ENCODE assay signal across 8 mouse cellular contexts in genomic region chr11:118253447-118254158, GRCm38 (mm10). TPM values are rescaled to one million over a fixed set of nuclear protein-coding genes. Genes with fewer than 3 reads are reported as not detected.
DNase-seq lines count a peak whose midpoint lies in the region; ATAC-seq and TF ChIP-seq lines count a peak whose summit lies in the region.

No protein-coding gene starts in this region.

- 86% methylated on average over 7 of the region's 7 CpGs for WGBS in intestine, embryonic 14.5 days
- WGBS in intestine, postnatal 0 days: 86% methylated on average over 7 of the region's 7 CpGs
- 87% methylated on average over 7 of the region's 7 CpGs for WGBS in limb, embryonic 11.5 days

- dilution Hi-C loops in CH12.LX (cut with MboI; ENCODE audit: extremely low pct_ligation_motif_present, extremely low pct_unique_long_range_greater_than_20kb, low sequenced_read_pairs): no loop called here

- DNase-seq in intestine, embryonic 14.5 days (ENCODE audit: low spot score): no peak
- peak; percentile 27 for DNase-seq in CH12.LX (ENCODE audit: extremely low read depth)
- DNase-seq in cerebellum, adult 9-10 months: peak; percentile 63
- no peak for DNase-seq in limb, embryonic 11.5 days (ENCODE audit: low spot score)
- no peak for DNase-seq in urinary bladder, adult 18-20 months (ENCODE audit: low spot score in 2 of 2)
- no peak for DNase-seq in spleen, postnatal 36 days (ENCODE audit: low spot score in 2 of 2)
- no peak for DNase-seq in thymus, postnatal 0 days (ENCODE audit: low spot score)

- no peak for TF ChIP-seq POLR2A in CH12.LX (IDR thresholded peaks at IDR 0.05; ENCODE audit: low read depth, low read length)

- no peak overlapping the region for H3K4me2 ChIP-seq in intestine, embryonic 14.5 days (ENCODE audit: low read length)
- H3K4me2 ChIP-seq in intestine, postnatal 0 days (replicated peaks; ENCODE audit: low read depth): no peak overlapping the region
- H3K4me2 ChIP-seq in CH12.LX (ENCODE audit: insufficient read depth, low read depth, poor library complexity, severe bottlenecking): no peak overlapping the region
- no peak overlapping the region for H3K4me2 ChIP-seq in limb, embryonic 11.5 days (ENCODE audit: low read depth, severe bottlenecking)

- no peak for TF ChIP-seq CTCF in intestine, postnatal 0 days (IDR thresholded peaks at IDR 0.05; ENCODE audit: low read depth)
- no peak for TF ChIP-seq CTCF in CH12.LX (conservative IDR thresholded peaks at IDR 0.05 in 1 of 2, IDR thresholded peaks at IDR 0.05 in 1 of 2; ENCODE audit: low read depth in 2 of 2, low read length in 2 of 2)

- no peaks in the 10 kb centered on the region for H3K9me3 ChIP-seq in intestine, embryonic 14.5 days (ENCODE audit: control insufficient read depth, low read length)
- no peaks in the 10 kb centered on the region for H3K9me3 ChIP-seq in intestine, postnatal 0 days (ENCODE audit: control insufficient read depth)
- no peaks in the 10 kb centered on the region for H3K9me3 ChIP-seq in CH12.LX (replicated peaks; ENCODE audit: low read length)
- H3K9me3 ChIP-seq in limb, embryonic 11.5 days (ENCODE audit: control insufficient read depth, low read length): no peaks in the 10 kb centered on the region

- no peak overlapping the region for H3K4me3 ChIP-seq in intestine, embryonic 14.5 days (ENCODE audit: low read depth, low read length)
- H3K4me3 ChIP-seq in intestine, postnatal 0 days (ENCODE audit: low read depth, low read length): no peak overlapping the region
- no peak overlapping the region for H3K4me3 ChIP-seq in CH12.LX (replicated peaks in 1 of 3; ENCODE audit: low read depth in 2 of 3, low read length in 2 of 3, poor library complexity in 1 of 3)
- no peak overlapping the region for H3K4me3 ChIP-seq in limb, embryonic 11.5 days (ENCODE audit: low read depth, low read length)

- H3K36me3 ChIP-seq in intestine, embryonic 14.5 days (ENCODE audit: control insufficient read depth, insufficient read depth, low read length): peaks cover 20% of the 10 kb centered on the region
- peaks cover 20% of the 10 kb centered on the region; the same call in 1 of the 2 replicates for H3K36me3 ChIP-seq in intestine, postnatal 0 days (ENCODE audit: control insufficient read depth, insufficient read depth)
- peaks cover 22 to 37% of the 10 kb centered on the region in 2 experiments for H3K36me3 ChIP-seq in CH12.LX (replicated peaks in 1 of 2; ENCODE audit: control insufficient read depth in 1 of 2, insufficient read depth in 1 of 2, low read length in 1 of 2)
- H3K36me3 ChIP-seq in limb, embryonic 11.5 days (ENCODE audit: control insufficient read depth, insufficient read depth, low read length): peaks cover 10% of the 10 kb centered on the region

- H3K27ac ChIP-seq in intestine, embryonic 14.5 days (ENCODE audit: low read depth): peak overlapping the region; percentile 64
- no peak overlapping the region for H3K27ac ChIP-seq in intestine, postnatal 0 days (ENCODE audit: low read depth, low read length)
- no peak overlapping the region for H3K27ac ChIP-seq in CH12.LX (ENCODE audit: insufficient read depth, low read depth)
- H3K27ac ChIP-seq in limb, embryonic 11.5 days (replicated peaks; ENCODE audit: low read depth, low read length): peak overlapping the region; percentile 49; the same call in 1 of the 2 replicates

- no peaks in the 10 kb centered on the region for H3K27me3 ChIP-seq in intestine, embryonic 14.5 days (replicated peaks; ENCODE audit: control insufficient read depth, insufficient read depth, low read length)
- H3K27me3 ChIP-seq in intestine, postnatal 0 days (replicated peaks; ENCODE audit: control insufficient read depth, insufficient read depth, low read length): no peaks in the 10 kb centered on the region
- peaks cover 3% of the 10 kb centered on the region for H3K27me3 ChIP-seq in CH12.LX (replicated peaks)
- H3K27me3 ChIP-seq in limb, embryonic 11.5 days (ENCODE audit: control insufficient read depth, insufficient read depth, low read length): no peaks in the 10 kb centered on the region

- in situ Hi-C loops in CH12.LX (cut with MboI; ENCODE audit: low pct_ligation_motif_present, low pct_unique_long_range_greater_than_20kb, low sequenced_read_pairs): no loop called here

- peaks cover 22% of the 10 kb centered on the region for H3K4me1 ChIP-seq in intestine, embryonic 14.5 days (replicated peaks; ENCODE audit: control insufficient read depth, insufficient read depth, low read length)
- H3K4me1 ChIP-seq in intestine, postnatal 0 days (replicated peaks; ENCODE audit: control insufficient read depth, insufficient read depth, low read length): no peaks in the 10 kb centered on the region
- peaks cover 19 to 47% of the 10 kb centered on the region in 2 experiments for H3K4me1 ChIP-seq in CH12.LX (ENCODE audit: control insufficient read depth in 1 of 2, insufficient read depth in 2 of 2)
- peaks cover 19% of the 10 kb centered on the region for H3K4me1 ChIP-seq in limb, embryonic 11.5 days (ENCODE audit: control insufficient read depth, insufficient read depth, low read length)

- TF ChIP-seq EP300 in CH12.LX (IDR thresholded peaks at IDR 0.05; ENCODE audit: low read length): no peak

- no peak for ATAC-seq in intestine, embryonic 14.5 days (replicated peaks; ENCODE audit: low FRiP score, low TSS enrichment, low read depth)
- no peak for ATAC-seq in intestine, postnatal 0 days
- no peak for ATAC-seq in limb, embryonic 11.5 days (ENCODE audit: insufficient number of reproducible peaks, low FRiP score, low TSS enrichment, low read depth)

- H3K9ac ChIP-seq in intestine, embryonic 14.5 days (ENCODE audit: low read length): no peak overlapping the region
- H3K9ac ChIP-seq in intestine, postnatal 0 days (ENCODE audit: low read depth, low read length): no peak overlapping the region
- no peak overlapping the region for H3K9ac ChIP-seq in CH12.LX (ENCODE audit: insufficient read depth, low read depth)
- H3K9ac ChIP-seq in limb, embryonic 11.5 days (ENCODE audit: low read length): no peak overlapping the region

- H3K79me2 ChIP-seq in CH12.LX (replicated peaks; ENCODE audit: control insufficient read depth, extremely low read depth, insufficient read depth, poor library complexity, severe bottlenecking): no peaks in the 10 kb centered on the region

- TF ChIP-seq RAD21 in CH12.LX (IDR thresholded peaks at IDR 0.05; ENCODE audit: low read depth, low read length): no peak

TF ChIP-seq in CH12.LX, 34 proteins besides CTCF, POLR2A, EP300 and RAD21 (continues in another document):
- TF ChIP-seq MYC (IDR thresholded peaks at IDR 0.05; ENCODE audit: low read depth, low read length) (0 out of 2 replicates have a peak, but pooled peaks have one; percentile 7), GABPA (IDR thresholded peaks at IDR 0.05; ENCODE audit: insufficient replicate concordance, low read depth, low read length) (no peak), TBP (conservative IDR thresholded peaks at IDR 0.05; ENCODE audit: low read depth, low read length) (no peak), HCFC1 (IDR thresholded peaks at IDR 0.05; ENCODE audit: low read depth, low read length) (no peak), SMC3 (IDR thresholded peaks at IDR 0.05; ENCODE audit: low read depth, low read length) (peak; percentile 9; the same call in 1 of the 2 replicates), CHD1 (IDR thresholded peaks at IDR 0.05; ENCODE audit: low read depth, low read length) (no peak), MAZ (IDR thresholded peaks at IDR 0.05; ENCODE audit: low read depth, low read length) (no peak), MEF2A (IDR thresholded peaks at IDR 0.05; ENCODE audit: borderline replicate concordance, low read depth, low read length) (no peak), MAFK (IDR thresholded peaks at IDR 0.05; ENCODE audit: insufficient replicate concordance, low read length) (no peak), UBTF (IDR thresholded peaks at IDR 0.05; ENCODE audit: low read depth, low read length) (no peak), CHD2 (IDR thresholded peaks at IDR 0.05; ENCODE audit: low read length) (0 out of 2 replicates have a peak, but pooled peaks have one; percentile 42), RCOR1 (conservative IDR thresholded peaks at IDR 0.05; ENCODE audit: low read depth, low read length) (no peak), USF1 (IDR thresholded peaks at IDR 0.05; ENCODE audit: low read depth, low read length) (no peak), BHLHE40 (IDR thresholded peaks at IDR 0.05; ENCODE audit: low read depth, low read length) (peak; percentile 60; the same call in 1 of the 2 replicates), ZC3H11A (IDR thresholded peaks at IDR 0.05; ENCODE audit: low read depth, low read length) (no peak), ETS1 (conservative IDR thresholded peaks at IDR 0.05; ENCODE audit: low read depth, low read length) (no peak), TCF12 (IDR thresholded peaks at IDR 0.05; ENCODE audit: low read depth, low read length) (no peak; the same call in 1 of the 2 replicates), ELF1 (IDR thresholded peaks at IDR 0.05; ENCODE audit: low read depth, low read length) (no peak), PAX5 (IDR thresholded peaks at IDR 0.05; ENCODE audit: low read length) (no peak), KAT2A (IDR thresholded peaks at IDR 0.05; ENCODE audit: insufficient replicate concordance, low read length) (no peak), ZNF384 (IDR thresholded peaks at IDR 0.05; ENCODE audit: low read depth, low read length) (no peak), NELFE (IDR thresholded peaks at IDR 0.05; ENCODE audit: low read depth, low read length) (no peak), SIN3A (IDR thresholded peaks at IDR 0.05; ENCODE audit: low read length) (peak; percentile 41; the same call in 1 of the 2 replicates)

RNA-seq across cellular contexts. Expression of gene Cyth1, which starts 5.2 kb away (rescaled TPM):
- polyA plus RNA-seq in intestine, embryonic 14.5 days (2014; fragmentation: Nextera tagmentation; extraction: Ambion mirVana): 8.3 and 9.3 TPM in 2 replicates
- 9.5 and 10.9 TPM in 2 replicates for polyA plus RNA-seq in intestine, postnatal 0 days (2015; fragmentation: Nextera tagmentation; extraction: Ambion mirVana)
- total RNA-seq in CH12.LX (2012; rRNA removed) (47.8 and 49.7 TPM in 2 replicates), CH12.LX (2014; rRNA removed) (108 and 122 TPM in 2 replicates)
- polyA plus RNA-seq in CH12.LX (2012; ENCODE audit: insufficient read length, low read depth): 79.7 and 127 TPM in 2 replicates
- 13.3 and 16.2 TPM in 2 replicates for polyA plus RNA-seq in limb, embryonic 11.5 days (2014; fragmentation: Nextera tagmentation; extraction: Ambion mirVana)
- 44.7 and 46.1 TPM in 2 replicates for polyA plus RNA-seq in thymus, postnatal 0 days (2015; fragmentation: Nextera tagmentation; extraction: Ambion mirVana)

RNA-seq across cellular contexts. Expression of gene Usp36, which starts 36.4 kb away (rescaled TPM):
- polyA plus RNA-seq in intestine, embryonic 14.5 days (2014; fragmentation: Nextera tagmentation; extraction: Ambion mirVana): 18.1 and 18.8 TPM in 2 replicates
- polyA plus RNA-seq in intestine, postnatal 0 days (2015; fragmentation: Nextera tagmentation; extraction: Ambion mirVana): 6.0 and 6.1 TPM in 2 replicates
- 19.5 and 25.5 TPM in 2 replicates for total RNA-seq in CH12.LX (2012; rRNA removed)
- 9.8 and 10.7 TPM in 2 replicates for total RNA-seq in CH12.LX (2014; rRNA removed)
- 38.7 and 42.6 TPM in 2 replicates for polyA plus RNA-seq in CH12.LX (2012; ENCODE audit: insufficient read length, low read depth)
- 13.6 and 15.3 TPM in 2 replicates for polyA plus RNA-seq in limb, embryonic 11.5 days (2014; fragmentation: Nextera tagmentation; extraction: Ambion mirVana)
- 13.0 and 15.2 TPM in 2 replicates for polyA plus RNA-seq in thymus, postnatal 0 days (2015; fragmentation: Nextera tagmentation; extraction: Ambion mirVana)

Comparison
In these comparisons a context has a peak if more than half of its experiments do, and no peak if none do; other contexts are left out.
1. H3K27ac ChIP-seq: peak in intestine, embryonic 14.5 days (single experiment) and limb, embryonic 11.5 days (single experiment); none in intestine, postnatal 0 days (single experiment) and CH12.LX (single experiment).
2. DNase-seq: peak in CH12.LX (single experiment) and cerebellum, adult 9-10 months (single experiment); none in intestine, embryonic 14.5 days (single experiment), limb, embryonic 11.5 days (single experiment), urinary bladder, adult 18-20 months (0 of 2), spleen, postnatal 36 days (0 of 2) and thymus, postnatal 0 days (single experiment).